Mouse (Mus musculus) forebrain, embryonic 14.5 days (tissue): ENCODE measurements at regions not wholly inside any gene's neighbourhood (a gene's known extent, or its start where the extent isn't known, plus 50 kb on each side); places are given as distances from the start of the nearest gene placed in this dataset.

Source experiments
- ATAC-seq: fragments of 200-750 bp; cut with Nextera tagmentation; 2 replicates; pipeline ENCODE4 v1.8.0; 2017; ENCODE audit warnings: mild to moderate bottlenecking, moderate library complexity
- DNase-seq: peaks from one replicate; pipeline ENCODE4 v3.0.0-alpha.2; 2015; ENCODE audit warnings: low spot score
- H3K27ac ChIP-seq: fragments of 300-500 bp; sonication (generic); 2 replicates; pipeline ENCODE4 v1.5.1; 2014; ENCODE audit warnings: low read depth, mild to moderate bottlenecking, control low read depth, low read length, moderate library complexity
- H3K27me3 ChIP-seq: fragments of 300-500 bp; sonication (generic); replicated peaks from 2 replicates; pipeline ENCODE4 v1.6.1; 2014; ENCODE audit warnings: low read length, control low read depth, mixed read lengths; ENCODE audit not compliant: control insufficient read depth, insufficient read depth
- H3K36me3 ChIP-seq: fragments of 300-500 bp; sonication (generic); 2 replicates; pipeline ENCODE4 v1.6.1; 2014; ENCODE audit warnings: low read length, control low read depth; ENCODE audit not compliant: control insufficient read depth, insufficient read depth
- H3K4me1 ChIP-seq: fragments of 300-500 bp; sonication (generic); 2 replicates; pipeline ENCODE4 v1.6.1; 2014; ENCODE audit warnings: antibody characterized with exemption, low read length, control low read depth; ENCODE audit not compliant: control insufficient read depth, insufficient read depth
- H3K4me2 ChIP-seq: fragments of 300-500 bp; sonication (generic); 2 replicates; pipeline ENCODE4 v1.6.1; 2014; ENCODE audit warnings: mild to moderate bottlenecking, control low read depth, low read length
- H3K4me3 ChIP-seq: fragments of 300-500 bp; sonication (generic); 2 replicates; pipeline ENCODE4 v1.5.1; 2014; ENCODE audit warnings: low read depth, low read length, control low read depth
- H3K9ac ChIP-seq: fragments of 300-500 bp; sonication (generic); 2 replicates; pipeline ENCODE4 v1.6.1; 2014; ENCODE audit warnings: mild to moderate bottlenecking, low read length, control low read depth, moderate library complexity
- H3K9me3 ChIP-seq: fragments of 300-500 bp; sonication (generic); replicated peaks from 2 replicates; pipeline ENCODE4 v1.6.1; 2016; ENCODE audit warnings: low read length, control low read depth, mixed read lengths; ENCODE audit not compliant: control insufficient read depth
- WGBS: fragments of 180-500 bp; shearing (Covaris S2); extraction: QIAGEN DNeasy Blood & Tissue Kit; methylation state at CpG from one replicate; pipeline ENCODE4 v1.1.7; 2014; 5-methylcytosine and 5-hydroxymethylcytosine counted together

GRCm38 (mm10) chr16:92995132-92995992, 169.4 kb upstream of the Runx1 start:
- DNase-seq (no peak), ATAC-seq (no peak)
- Histone ChIP-seq H3K9me3 (no peaks in the 10 kb centered on the region), H3K4me1 (no peaks in the 10 kb centered on the region; the same call in 1 of the 2 replicates), H3K4me2 (no peak overlapping the region), H3K4me3 (no peak overlapping the region), H3K27ac (no peak overlapping the region), H3K9ac (no peak overlapping the region), H3K36me3 (no peaks in the 10 kb centered on the region), H3K27me3 (no peaks in the 10 kb centered on the region)
- WGBS = 83% methylated on average over 13 of the region's 13 CpGs

- ATAC-seq (no peak), DNase-seq (no peak)
- Histone ChIP-seq H3K4me2 (no peak overlapping the region), H3K9ac (no peak overlapping the region), H3K27me3 (no peaks in the 10 kb centered on the region), H3K27ac (no peak overlapping the region), H3K36me3 (no peaks in the 10 kb centered on the region), H3K9me3 (no peaks in the 10 kb centered on the region), H3K4me1 (no peaks in the 10 kb centered on the region; the same call in 1 of the 2 replicates), H3K4me3 (no peak overlapping the region)
- WGBS = 69% methylated on average over 3 of the region's 3 CpGs
These were observed 166.9 kb upstream of the Runx1 start for GRCm38 (mm10) chr16:92992876-92993275.

GRCm38 (mm10) chr16:92991405-92991804, 165.5 kb upstream of the Runx1 start:
- peak; percentile 60; the same call in 1 of the 2 replicates for ATAC-seq
- Histone ChIP-seq H3K36me3 (no peaks in the 10 kb centered on the region), H3K9ac (no peak overlapping the region), H3K27ac (no peak overlapping the region), H3K27me3 (no peaks in the 10 kb centered on the region), H3K4me2 (no peak overlapping the region), H3K4me3 (no peak overlapping the region), H3K9me3 (no peaks in the 10 kb centered on the region), H3K4me1 (no peaks in the 10 kb centered on the region; the same call in 1 of the 2 replicates)
- DNase-seq = peak; percentile 67
- WGBS = 10% methylated on average over 7 of the region's 7 CpGs

GRCm38 (mm10) chr16:92988416-92988815, 162.5 kb upstream of the Runx1 start:
- Histone ChIP-seq H3K27me3 (no peaks in the 10 kb centered on the region), H3K4me1 (peaks cover 8% of the 10 kb centered on the region), H3K4me2 (no peak overlapping the region), H3K36me3 (no peaks in the 10 kb centered on the region), H3K4me3 (no peak overlapping the region), H3K27ac (no peak overlapping the region), H3K9me3 (no peaks in the 10 kb centered on the region), H3K9ac (no peak overlapping the region)
- DNase-seq (no peak), ATAC-seq (no peak)
- 100% methylated on average over 1 of the region's 1 CpGs for WGBS

GRCm38 (mm10) chr16:92988000-92988399, 162.1 kb upstream of the Runx1 start:
- no peak overlapping the region for H3K9ac ChIP-seq
- DNase-seq (no peak), ATAC-seq (no peak)
- H3K4me1 ChIP-seq = peaks cover 8% of the 10 kb centered on the region
- 80% methylated on average over 3 of the region's 3 CpGs for WGBS
- H3K27ac ChIP-seq = no peak overlapping the region
- no peaks in the 10 kb centered on the region for H3K36me3 ChIP-seq
- no peaks in the 10 kb centered on the region for H3K9me3 ChIP-seq
- no peak overlapping the region for H3K4me2 ChIP-seq
- no peaks in the 10 kb centered on the region for H3K27me3 ChIP-seq
- no peak overlapping the region for H3K4me3 ChIP-seq

- no peak overlapping the region for H3K27ac ChIP-seq
- H3K9ac ChIP-seq = no peak overlapping the region
- 4% methylated on average over 6 of the region's 6 CpGs for WGBS
- peaks cover 8% of the 10 kb centered on the region for H3K4me1 ChIP-seq
- peak; percentile 80 for DNase-seq
- no peaks in the 10 kb centered on the region for H3K36me3 ChIP-seq
- H3K4me2 ChIP-seq = no peak overlapping the region
- H3K4me3 ChIP-seq = no peak overlapping the region
- ATAC-seq = peak; percentile 69; the same call in 1 of the 2 replicates
- H3K9me3 ChIP-seq = no peaks in the 10 kb centered on the region
- H3K27me3 ChIP-seq = no peaks in the 10 kb centered on the region
These were observed 159.8 kb upstream of the Runx1 start for GRCm38 (mm10) chr16:92985768-92986167.

GRCm38 (mm10) chr16:92982934-92983333, 157.0 kb upstream of the Runx1 start:
- Histone ChIP-seq H3K4me3 (no peak overlapping the region), H3K36me3 (no peaks in the 10 kb centered on the region), H3K9ac (no peak overlapping the region), H3K4me2 (no peak overlapping the region), H3K27me3 (no peaks in the 10 kb centered on the region), H3K27ac (no peak overlapping the region), H3K9me3 (no peaks in the 10 kb centered on the region), H3K4me1 (peaks cover 8% of the 10 kb centered on the region; the same call in 1 of the 2 replicates)
- DNase-seq (peak; percentile 69), ATAC-seq (no peak)
- 66% methylated on average over 7 of the region's 7 CpGs for WGBS

GRCm38 (mm10) chr16:92979620-92980330, 153.8 kb upstream of the Runx1 start:
- Histone ChIP-seq H3K4me2 (no peak overlapping the region), H3K4me3 (no peak overlapping the region), H3K27me3 (no peaks in the 10 kb centered on the region), H3K4me1 (no peaks in the 10 kb centered on the region), H3K27ac (no peak overlapping the region), H3K36me3 (no peaks in the 10 kb centered on the region), H3K9ac (no peak overlapping the region), H3K9me3 (no peaks in the 10 kb centered on the region)
- no peak for DNase-seq
- no peak for ATAC-seq
- 78% methylated on average over 11 of the region's 11 CpGs for WGBS

- DNase-seq (no peak), ATAC-seq (no peak)
- H3K4me1 ChIP-seq = no peaks in the 10 kb centered on the region
- H3K4me3 ChIP-seq = no peak overlapping the region
- H3K4me2 ChIP-seq = no peak overlapping the region
- no peaks in the 10 kb centered on the region for H3K27me3 ChIP-seq
- H3K27ac ChIP-seq = no peak overlapping the region
- H3K9ac ChIP-seq = no peak overlapping the region
- H3K9me3 ChIP-seq = no peaks in the 10 kb centered on the region
- 90% methylated on average over 8 of the region's 8 CpGs for WGBS
- H3K36me3 ChIP-seq = no peaks in the 10 kb centered on the region
These were observed 150.1 kb upstream of the Runx1 start for GRCm38 (mm10) chr16:92976097-92976496.
